Mouse (Mus musculus) adrenal gland, postnatal 14 days (tissue): ENCODE data around the gene Frg2f1. TPM values are rescaled to one million over a fixed set of nuclear protein-coding genes. Genes with fewer than 3 reads are reported as not detected.
A peak's percentile ranks its signal among the peaks of the same experiment; 100 is the strongest.
"Not testable (repeated sequence)": the region's sequence is repeated elsewhere in the genome, so short reads cannot be mapped to it uniquely, and the experiment has no call there.

Source experiments
- DNase-seq: peaks from one replicate; pipeline ENCODE4 v3.0.0; 2021; ENCODE audit warnings: mixed read lengths
- long read RNA-seq, 2 experiments: library from polyadenylated mRNA; stranded (forward); transcript quantifications; one replicate each; pipeline ENCODE4 v2.0.0; 2021
- total RNA-seq: library from RNA; stranded (reverse); gene quantifications from 2 replicates; pipeline ENCODE4 v1.2.3, GENCODE M21; 2021

The Frg2f1 gene
- 8.8 and 10.7 TPM in 2 replicates for total RNA-seq
- long read RNA-seq, experiment 1, partial matches to known transcripts, result 0 of 5 reads
- long read RNA-seq, experiment 1, other reads (novel, unspliced or antisense), result 5 of 5 reads
- long read RNA-seq, experiment 2, partial matches to known transcripts, result 0 of 5 reads
- long read RNA-seq, experiment 2, other reads (novel, unspliced or antisense), result 5 of 5 reads

GRCm38 (mm10) chr4:119539031-119539824, at the start of gene Frg2f1:
Gene Frg2f1, minus strand, starts transcription at chr4:119539529.
- DNase-seq, result peak; percentile 98

GRCm38 (mm10) chr4:119588037-119588436, 48.7 kb upstream of the Frg2f1 start:
- no peak for DNase-seq

- DNase-seq, result no peak
Measured at GRCm38 (mm10) chr4:119575459-119575858, 36.1 kb upstream of the Frg2f1 start.

GRCm38 (mm10) chr4:119574504-119574903, 35.2 kb upstream of the Frg2f1 start:
- no peak for DNase-seq

GRCm38 (mm10) chr4:119572682-119573081, 33.4 kb upstream of the Frg2f1 start:
- DNase-seq, result no peak

GRCm38 (mm10) chr4:119566322-119566835, 27.1 kb upstream of the Frg2f1 start:
- no peak for DNase-seq

GRCm38 (mm10) chr4:119563136-119563535, 23.8 kb upstream of the Frg2f1 start:
- no peak for DNase-seq

GRCm38 (mm10) chr4:119555466-119555865, 16.1 kb upstream of the Frg2f1 start:
- DNase-seq, result no peak

- DNase-seq, result no peak
Measured at GRCm38 (mm10) chr4:119550864-119551263, 11.5 kb upstream of the Frg2f1 start.

- DNase-seq, result no peak
Measured at GRCm38 (mm10) chr4:119540533-119540890, 1.2 kb upstream of the Frg2f1 start.

GRCm38 (mm10) chr4:119539836-119540532, 655 bp upstream of the Frg2f1 start:
- DNase-seq, result peak; percentile 72

GRCm38 (mm10) chr4:119537436-119537835, 1.9 kb downstream of the Frg2f1 start:
- no peak for DNase-seq

GRCm38 (mm10) chr4:119536615-119537014, 2.7 kb downstream of the Frg2f1 start, which contains the start of gene Foxj3:
Gene Foxj3, plus strand, starts transcription at chr4:119537004.
- DNase-seq, result not testable (repeated sequence)

- no peak for DNase-seq
Measured at GRCm38 (mm10) chr4:119535103-119535502, 4.2 kb downstream of the Frg2f1 start.

GRCm38 (mm10) chr4:119531813-119532212, 7.5 kb downstream of the Frg2f1 start:
- DNase-seq, result no peak

GRCm38 (mm10) chr4:119526329-119526845, 12.9 kb downstream of the Frg2f1 start:
- DNase-seq, result no peak

- no peak for DNase-seq
Measured at GRCm38 (mm10) chr4:119524466-119524865, 14.9 kb downstream of the Frg2f1 start.

GRCm38 (mm10) chr4:119524010-119524409, 15.3 kb downstream of the Frg2f1 start:
- DNase-seq, result no peak

GRCm38 (mm10) chr4:119523575-119523974, 15.8 kb downstream of the Frg2f1 start:
- DNase-seq, result no peak

GRCm38 (mm10) chr4:119512731-119513141, 26.6 kb downstream of the Frg2f1 start:
- no peak for DNase-seq

- no peak for DNase-seq
Measured at GRCm38 (mm10) chr4:119511591-119511990, 27.7 kb downstream of the Frg2f1 start.

- DNase-seq, result no peak
Measured at GRCm38 (mm10) chr4:119498319-119498848, 40.9 kb downstream of the Frg2f1 start.
